Mouse (Mus musculus): Measurements from ENCODE around the gene Nutm2.

- TF ChIP-seq CTCF (IDR thresholded peaks at IDR 0.05; ENCODE audit: low read depth) = no peak
- TF ChIP-seq EP300 (IDR thresholded peaks at IDR 0.05; ENCODE audit: low read depth) = no peak
These were observed 23.3 kb upstream of the Nutm2 start, which contains the start of gene Gm47429 for GRCm38 (mm10) chr13:50443812-50444211.

Data from liver, embryonic 14.5 days (tissue).